Mouse (Mus musculus) gastrocnemius, adult 8-10 months (tissue): ENCODE measurements around the gene Ugt1a5. TPM values are rescaled to one million over a fixed set of nuclear protein-coding genes. Genes with fewer than 3 reads are reported as not detected.

Experiments used
- DNase-seq, 2 experiments: peaks; one replicate each; pipeline ENCODE4 v3.0.0; 2022; ENCODE audit warnings: low spot score in 2 of 2
- total RNA-seq, 4 experiments: library from RNA; stranded (reverse); gene quantifications; 2 replicates each; pipeline ENCODE4 v1.2.4; 2022

Ugt1a5 gene
- total RNA-seq, 4 experiments from 2014 or later: not detected

DNA sequence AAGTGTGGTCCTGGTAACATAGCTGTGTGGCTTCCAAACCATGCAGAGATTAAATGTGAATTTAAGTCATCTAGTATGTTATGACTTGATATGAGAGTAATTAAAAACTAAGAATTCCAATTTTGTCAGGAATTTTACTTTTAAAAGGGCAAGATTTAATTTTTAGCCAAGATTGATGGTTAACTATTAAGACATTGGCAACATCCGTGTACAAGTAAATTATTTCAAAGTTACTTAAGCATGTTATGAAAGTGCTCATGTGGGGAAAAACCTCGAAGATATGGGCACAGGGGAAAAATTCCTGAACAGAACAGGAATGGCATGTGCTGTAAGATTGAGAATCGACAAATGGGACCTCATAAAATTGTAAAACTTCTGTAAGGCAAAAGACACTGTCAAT lies 31.6 kb downstream of the Ugt1a5 start:
- DNase-seq: no peak

DNA sequence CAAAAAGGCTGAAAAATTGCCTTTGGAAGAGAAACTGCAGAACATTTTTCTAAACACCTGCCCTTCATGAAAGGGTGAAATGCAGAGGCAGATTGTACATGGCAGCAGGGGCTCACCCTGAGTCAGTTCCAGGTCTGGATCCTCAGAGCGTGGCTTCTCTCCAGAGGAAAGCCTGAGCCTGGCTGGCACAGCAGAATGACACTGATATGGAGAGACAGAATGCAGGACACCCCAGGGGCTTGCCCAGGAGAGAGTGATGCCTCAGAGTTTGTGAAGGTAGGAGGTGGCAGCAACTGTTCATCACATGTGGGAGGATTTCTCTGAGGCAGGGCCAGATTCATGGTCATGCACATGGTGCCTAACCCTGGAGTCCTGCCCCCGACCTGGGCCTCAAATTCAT lies 34.2 kb downstream of the Ugt1a5 start:
- DNase-seq: no peak

DNA sequence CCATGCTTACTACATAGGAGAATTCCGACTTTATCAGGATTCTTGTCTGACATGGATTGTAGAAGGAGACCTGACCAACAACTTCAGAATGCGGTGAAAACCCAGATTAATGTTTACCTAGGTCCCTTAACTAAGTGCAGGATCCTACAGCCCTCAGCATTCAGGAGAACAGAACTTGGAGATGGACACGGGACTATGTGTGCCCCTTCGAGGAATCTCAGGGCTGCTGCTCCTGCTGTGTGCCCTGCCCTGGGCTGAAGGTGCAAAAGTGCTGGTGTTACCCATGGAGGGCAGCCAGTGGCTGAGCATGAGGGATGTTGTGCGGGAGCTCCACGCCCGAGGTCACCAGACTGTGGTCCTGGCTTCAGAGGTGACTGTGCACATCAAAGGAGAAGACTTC lies 34.6 kb downstream of the Ugt1a5 start, which contains the start of gene Ugt1a2:
TSS of gene Ugt1a2 (plus strand) at position 146 of the 400 bp plus-strand sequence.
- DNase-seq: no peak

DNA sequence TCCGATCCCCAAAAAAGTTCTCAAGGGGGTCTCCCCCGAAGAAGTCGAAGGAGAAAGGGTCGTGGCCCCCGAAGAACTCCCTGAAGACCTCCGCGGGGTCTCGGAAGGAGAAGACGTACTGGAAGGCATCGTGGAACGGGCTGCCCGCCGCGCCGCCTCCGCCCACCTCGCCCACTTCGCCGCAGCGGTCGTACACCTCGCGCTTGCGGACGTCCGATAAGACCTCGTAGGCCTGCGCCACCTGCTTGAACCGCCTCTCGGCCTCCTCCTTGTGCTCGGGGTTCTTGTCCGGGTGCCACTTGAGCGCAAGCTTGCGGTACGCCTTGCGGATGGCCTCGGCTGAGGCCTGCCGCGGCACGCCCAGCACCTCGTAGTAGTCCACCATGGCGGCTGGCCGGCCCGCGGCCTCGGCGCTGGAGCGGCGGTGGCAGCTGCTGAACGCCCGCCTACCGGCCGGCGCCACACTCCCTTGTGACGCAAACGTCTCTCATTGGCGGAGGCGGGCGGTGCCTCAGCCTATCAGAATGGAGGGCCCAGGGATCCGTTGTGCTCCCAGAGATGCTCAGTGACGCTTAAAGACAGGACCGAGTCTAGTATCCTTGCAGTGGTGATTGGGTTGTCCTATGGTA lies 39.6 kb downstream of the Ugt1a5 start, which contains the start of gene Dnajb3:
TSS of gene Dnajb3 (minus strand) at position 489 of the 629 bp plus-strand sequence.
- DNase-seq: no peak

DNA sequence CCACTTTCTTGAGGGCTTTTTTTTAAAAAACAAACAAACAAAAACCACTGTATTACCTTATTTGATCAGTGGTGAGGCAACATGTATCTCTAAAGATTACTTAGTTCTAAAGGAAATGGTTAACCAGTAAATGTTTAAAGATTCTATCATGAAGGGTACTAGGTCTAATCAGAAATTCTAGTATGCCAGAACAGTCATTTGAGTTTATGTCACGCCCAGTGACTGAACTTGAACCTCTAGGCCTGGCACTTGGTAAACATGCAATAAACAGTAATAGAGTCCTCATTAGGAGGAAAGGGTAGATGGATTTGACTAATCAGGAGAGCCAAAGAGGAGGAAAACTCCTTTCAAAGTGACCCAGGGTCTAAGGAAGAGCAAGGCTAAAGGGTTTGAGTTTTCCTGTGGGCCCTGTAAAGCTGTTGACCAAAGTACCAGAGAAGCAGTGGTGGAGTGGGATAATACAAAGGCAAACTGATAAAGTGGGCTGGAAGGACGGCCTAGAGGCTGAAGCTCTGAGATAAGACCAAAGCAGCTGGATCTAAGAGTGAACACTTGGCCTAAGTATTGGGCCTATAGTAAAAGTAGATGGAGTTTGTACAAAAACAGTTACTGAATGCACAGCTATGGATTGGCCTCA lies 41.1 kb downstream of the Ugt1a5 start:
- no peak for DNase-seq

DNA sequence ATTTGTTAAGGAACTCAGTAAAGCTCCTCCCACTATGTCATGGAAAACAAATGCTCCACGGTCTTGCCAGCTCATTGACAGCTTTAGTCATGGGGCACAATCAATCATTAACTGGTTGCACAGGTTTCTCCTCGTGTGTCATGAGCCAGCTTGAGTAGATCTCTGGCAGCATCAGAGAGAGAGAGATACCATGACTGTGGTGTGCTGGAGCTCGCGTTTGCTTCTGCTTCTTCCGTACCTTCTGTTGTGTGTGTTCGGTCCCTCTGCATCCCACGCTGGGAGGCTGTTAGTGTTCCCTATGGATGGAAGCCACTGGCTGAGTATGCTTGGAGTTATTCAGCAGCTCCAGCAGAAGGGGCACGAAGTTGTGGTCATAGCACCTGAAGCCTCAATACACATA lies 46.0 kb downstream of the Ugt1a5 start, which contains the start of gene Ugt1a1:
TSS of gene Ugt1a1 (plus strand) at position 148 of the 400 bp plus-strand sequence.
- DNase-seq: no peak

DNA sequence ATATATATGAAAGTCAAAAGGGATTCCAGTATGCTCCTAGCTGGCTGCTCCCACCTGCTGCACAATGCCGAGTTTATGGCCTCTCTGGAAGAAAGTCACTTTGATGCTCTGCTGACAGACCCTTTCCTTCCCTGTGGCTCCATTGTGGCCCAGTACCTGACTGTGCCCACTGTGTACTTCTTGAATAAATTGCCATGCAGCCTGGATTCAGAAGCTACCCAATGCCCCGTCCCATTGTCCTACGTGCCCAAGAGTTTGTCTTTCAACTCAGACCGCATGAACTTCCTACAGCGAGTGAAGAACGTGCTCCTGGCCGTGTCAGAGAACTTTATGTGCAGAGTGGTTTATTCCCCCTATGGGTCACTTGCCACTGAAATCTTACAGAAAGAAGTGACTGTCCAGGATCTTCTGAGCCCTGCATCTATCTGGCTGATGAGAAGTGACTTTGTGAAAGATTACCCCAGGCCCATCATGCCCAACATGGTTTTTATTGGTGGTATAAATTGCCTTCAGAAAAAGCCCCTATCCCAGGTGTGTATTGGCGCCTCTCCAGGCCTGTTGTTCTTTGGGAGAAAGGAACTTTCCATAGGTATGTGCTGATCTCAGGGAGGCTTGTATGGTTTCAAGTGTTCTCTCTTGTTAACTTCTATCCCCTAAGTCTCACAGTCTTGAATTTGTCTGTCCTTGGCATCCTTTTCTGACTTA lies 46.7 kb downstream of the Ugt1a5 start:
- peak in 1 of 2 experiments; percentile 11 for DNase-seq

DNA sequence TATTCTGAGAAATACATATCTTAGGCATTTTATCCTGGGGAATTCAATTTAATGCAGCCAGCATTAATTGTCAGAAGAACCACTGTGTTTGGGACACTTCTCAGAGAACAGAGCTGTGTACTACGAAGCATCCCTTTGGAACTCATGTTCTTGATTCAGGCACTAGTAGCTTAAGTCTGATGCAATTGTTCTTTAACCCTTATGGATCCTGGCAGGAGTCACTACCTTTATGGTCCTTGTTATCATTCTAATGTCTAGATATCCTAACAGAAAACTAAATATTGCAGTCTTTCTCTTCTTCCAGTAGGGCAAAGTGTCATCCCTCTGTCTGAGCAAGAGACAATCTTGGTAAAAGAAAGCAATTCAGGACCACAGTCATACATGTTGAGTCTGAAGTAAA lies 47.2 kb downstream of the Ugt1a5 start:
- DNase-seq: no peak

DNA sequence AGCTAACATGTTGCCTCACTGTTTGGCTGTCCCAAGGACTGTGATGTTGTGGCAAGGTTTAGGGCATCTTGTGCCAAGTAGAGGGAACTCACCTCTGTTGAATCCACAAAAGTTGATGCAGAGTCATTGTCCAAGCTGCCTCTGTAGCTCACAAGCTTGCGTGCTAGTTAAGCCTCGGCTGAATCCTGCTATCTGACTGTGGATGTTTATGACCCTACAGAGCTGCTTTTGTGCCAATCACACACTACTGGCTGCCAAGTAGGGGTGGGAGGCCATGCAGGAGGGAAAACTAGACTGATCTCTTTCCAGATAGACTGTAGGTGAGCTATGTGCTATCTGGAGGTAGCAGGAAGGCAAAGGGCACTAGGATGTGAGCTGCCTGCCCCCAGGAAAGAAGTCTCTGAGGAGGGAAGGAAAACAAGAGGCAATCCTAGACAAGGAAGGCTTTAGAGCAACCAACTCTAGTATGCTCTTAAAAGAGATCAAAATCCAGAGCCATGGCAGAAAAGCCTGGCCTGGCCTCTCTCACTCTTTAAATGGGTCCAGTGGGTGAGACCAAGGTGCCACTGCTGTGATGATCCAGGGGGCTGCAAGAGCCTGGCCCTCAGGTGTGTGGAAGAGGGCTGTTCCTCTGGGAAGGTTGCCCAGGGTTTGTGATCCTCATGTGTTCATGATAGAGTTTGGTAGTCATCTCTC lies 48.1 kb downstream of the Ugt1a5 start:
- peak in 1 of 2 experiments; percentile 7 for DNase-seq

DNA sequence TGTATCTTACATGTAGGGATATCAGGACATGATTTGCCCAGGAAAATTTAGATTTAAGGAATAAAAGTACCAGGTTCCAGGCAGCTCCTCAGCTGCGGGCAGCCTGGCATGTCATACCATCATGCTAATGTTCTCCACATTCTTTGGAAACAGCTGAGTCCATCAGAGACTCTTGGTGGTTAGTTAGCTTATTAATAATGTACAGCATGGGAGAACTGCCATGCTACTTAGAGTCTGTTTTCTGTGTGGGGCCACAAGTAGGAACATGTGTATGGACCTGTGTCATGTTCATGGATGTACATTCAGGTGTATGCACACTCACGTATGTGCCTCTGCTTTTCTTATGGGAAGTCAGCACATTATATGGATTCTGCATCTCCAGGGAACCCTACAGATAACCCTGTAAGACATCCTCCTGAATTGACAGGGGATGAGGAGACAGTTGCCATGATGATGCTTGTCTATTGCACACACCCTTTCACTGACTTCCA lies 48.7 kb downstream of the Ugt1a5 start:
- no peak for DNase-seq

DNA sequence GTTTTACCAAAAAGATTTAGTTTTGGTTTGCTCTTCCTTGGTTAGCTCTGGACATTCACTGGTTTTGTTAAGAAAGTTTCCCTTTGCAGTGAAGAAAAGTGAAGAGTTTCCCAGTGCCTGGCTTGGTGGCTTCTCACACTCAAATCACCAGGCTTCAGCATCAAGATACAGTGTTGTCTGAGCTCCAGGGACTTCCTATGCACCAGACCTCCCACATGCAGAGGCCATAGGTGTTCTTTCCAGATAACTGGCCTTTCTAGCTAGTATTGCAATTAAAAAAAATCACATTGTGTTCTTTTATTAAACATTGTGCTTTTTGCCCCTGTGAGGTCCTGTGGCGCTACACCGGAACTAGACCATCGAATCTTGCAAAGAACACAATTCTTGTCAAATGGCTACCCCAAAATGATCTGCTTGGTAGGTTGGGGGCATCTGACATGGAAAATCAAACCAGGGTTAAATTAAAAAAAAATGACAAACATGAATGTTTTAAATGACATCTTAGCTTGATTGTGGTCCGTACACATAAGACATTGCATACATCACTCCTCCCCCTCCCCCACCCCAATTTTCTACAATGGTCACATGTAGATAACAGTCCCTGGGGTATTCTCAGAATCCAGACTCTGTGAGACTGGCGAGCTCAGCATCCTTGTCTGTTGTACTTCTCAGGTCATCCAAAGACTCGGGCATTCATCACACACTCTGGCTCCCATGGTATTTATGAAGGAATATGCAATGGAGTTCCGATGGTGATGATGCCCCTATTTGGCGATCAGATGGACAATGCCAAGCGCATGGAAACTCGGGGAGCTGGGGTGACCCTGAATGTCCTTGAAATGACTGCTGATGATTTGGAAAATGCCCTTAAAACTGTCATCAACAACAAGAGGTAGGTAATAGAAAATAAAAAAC lies 49.9 kb downstream of the Ugt1a5 start:
- DNase-seq: no peak

DNA sequence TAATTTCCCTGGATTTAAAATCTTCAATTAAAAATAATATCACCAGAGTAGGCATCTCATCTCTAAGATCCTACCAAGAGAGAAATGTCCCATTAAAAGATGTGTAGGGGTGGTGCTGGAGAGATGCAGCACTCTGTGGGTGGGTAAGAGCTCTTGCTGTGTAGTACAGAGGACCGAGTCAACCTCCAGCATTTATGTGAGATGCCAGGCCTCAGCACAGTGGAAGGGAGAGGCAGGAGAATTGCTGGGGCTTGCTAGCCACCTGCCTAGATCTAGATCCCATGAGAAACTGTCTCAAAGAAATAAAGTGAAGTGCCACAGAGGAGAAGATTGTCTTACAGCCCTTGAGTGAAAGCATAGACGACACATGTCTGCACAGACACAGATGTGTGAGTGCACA lies 50.7 kb downstream of the Ugt1a5 start:
- no peak for DNase-seq

DNA sequence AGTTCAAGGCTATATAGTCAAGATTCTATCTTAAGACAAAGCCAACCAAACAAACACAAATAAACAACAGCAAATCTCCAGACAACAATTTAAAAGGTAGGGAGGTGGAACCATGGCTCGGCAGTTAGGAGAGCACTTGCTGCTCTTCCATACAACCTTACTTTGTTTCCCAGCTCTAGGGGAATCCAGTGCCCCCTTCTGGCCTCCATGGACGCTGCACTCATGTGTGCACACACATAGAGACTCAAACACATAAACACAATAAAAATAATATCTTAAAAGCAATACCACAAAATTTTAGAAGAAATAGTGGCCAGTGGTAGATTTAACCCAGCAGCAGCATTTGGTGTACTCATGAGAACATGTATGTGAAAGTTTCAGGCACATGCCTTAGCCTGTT lies 51.3 kb downstream of the Ugt1a5 start:
- no peak for DNase-seq

DNA sequence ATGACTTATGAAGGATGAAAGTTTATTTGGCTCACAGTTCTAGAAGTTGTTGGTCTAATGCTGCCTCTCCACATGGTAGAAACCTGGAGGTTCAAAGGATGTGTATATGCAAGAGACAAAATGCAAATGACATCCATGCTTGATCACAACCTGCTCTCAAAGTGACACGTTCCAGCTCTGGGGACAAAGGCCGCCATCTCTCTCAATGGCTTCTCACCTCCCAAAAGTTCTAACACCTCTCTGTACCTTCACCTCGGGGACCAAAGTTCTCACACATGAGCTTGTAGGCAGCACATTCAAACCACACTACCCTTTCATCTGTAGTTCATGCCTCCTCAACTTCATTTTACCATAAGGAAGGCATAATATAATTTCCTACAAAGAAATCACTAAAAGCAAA lies 51.8 kb downstream of the Ugt1a5 start:
- DNase-seq: no peak

DNA sequence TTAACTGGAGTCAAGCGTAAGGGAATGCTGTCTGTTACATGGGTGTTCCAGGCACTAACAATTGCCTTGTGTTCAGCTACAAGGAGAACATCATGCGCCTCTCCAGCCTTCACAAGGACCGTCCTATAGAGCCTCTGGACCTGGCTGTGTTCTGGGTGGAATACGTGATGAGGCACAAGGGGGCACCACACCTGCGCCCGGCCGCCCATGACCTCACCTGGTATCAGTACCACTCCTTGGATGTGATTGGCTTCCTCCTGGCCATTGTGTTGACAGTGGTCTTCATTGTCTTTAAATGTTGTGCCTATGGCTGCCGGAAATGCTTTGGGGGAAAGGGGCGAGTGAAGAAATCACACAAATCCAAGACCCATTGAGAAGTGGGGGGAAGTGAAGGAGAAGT lies 52.2 kb downstream of the Ugt1a5 start:
- peak in 1 of 2 experiments; percentile 14 for DNase-seq

DNA sequence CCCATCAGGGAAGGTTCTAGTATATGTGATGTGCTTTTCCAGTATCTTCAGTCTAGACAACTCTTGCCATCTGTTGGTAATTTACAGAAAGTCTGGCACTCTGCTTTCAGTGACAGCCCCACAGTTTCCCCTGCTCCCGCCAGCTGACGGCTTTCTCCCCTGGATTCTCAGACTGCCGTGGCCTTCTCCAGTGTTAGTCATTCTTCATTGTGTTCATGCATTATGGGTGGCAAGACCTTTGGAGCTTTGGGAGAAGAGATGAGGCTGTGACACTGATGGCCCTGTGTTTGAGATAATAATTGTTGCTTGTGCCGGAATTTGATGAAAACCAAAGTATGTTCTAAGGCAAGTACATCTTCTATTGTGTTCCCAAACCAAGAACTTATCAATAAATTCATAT lies 52.8 kb downstream of the Ugt1a5 start:
- no peak for DNase-seq

DNA sequence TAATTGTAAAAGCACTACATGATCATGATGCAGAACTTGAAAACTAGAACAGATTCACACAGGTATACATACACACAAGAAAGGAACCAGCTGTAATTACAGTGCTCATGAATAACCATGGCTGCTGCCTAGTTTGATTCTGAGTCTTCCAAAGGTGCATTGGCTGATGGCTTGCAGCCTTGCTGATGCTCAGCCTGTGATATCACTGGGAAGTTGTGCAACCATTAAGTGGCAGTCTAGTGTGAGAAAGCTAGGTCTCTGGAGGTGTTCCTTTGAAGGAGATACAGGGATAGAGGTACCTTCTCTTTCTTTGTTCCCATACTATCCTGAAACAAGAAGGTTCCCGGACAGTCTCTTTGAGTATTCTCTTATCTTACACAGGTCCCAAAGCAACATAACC lies 53.2 kb downstream of the Ugt1a5 start:
- no peak for DNase-seq

DNA sequence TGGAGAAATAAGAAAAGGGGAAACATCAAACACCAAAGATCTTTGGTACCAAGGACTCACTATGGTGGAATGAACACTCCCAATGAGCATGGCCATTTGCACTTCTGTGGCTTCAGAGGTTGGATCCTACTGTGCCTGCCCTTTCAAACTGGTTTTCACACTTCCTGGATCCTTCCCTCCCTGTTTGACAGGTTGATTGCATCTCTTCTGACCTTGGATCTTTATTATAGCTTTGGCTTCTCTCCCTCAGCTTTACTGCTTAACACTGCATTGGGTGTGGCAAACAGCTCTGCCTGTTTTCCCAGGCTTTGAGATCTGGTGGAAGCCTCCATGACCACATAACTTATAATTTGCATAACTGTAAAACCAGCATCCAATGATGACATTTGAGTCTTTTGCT lies 54.5 kb downstream of the Ugt1a5 start:
- DNase-seq: no peak

DNA sequence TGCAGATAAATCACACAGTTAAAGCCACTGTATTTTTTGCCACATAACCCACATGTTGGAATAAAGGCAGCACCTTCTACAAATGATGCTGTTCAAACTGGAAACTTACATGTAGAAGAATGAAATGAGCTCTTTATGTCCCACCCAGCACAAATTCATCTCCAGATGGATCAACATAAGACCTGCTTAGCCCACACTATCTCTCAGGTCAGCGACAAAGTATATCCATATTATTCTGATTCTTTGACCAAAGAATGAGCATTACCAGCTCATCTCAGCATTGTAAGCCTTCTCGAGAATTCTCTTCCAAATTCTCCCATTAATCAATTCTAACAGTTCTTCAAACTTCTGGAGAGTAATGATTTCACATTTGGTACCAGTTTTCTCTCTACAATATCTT lies 56.4 kb downstream of the Ugt1a5 start:
- no peak for DNase-seq

DNA sequence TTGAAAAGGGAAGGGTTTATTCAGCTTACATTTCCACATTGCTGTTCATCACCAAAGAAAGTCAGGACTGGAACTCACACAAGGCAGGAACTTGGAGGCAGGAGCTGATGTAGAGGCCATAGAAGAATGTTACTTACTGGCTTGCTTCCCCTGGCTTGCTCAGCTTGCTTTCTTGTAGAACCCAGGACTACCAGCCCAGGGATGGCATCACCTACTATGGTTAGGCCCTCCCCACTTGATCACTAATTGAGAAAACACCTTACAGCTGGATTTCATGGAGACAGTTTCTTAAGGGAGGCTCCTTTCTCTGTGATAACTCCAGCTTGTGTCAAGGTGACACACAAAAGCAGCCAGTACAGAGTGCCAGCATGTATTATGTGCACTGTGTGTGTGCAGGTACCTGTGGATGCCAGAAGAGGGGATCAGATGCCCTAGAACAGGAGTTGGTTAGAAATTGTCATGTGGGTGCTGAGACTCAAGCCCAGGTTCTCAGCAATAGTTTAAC lies 57.3 kb downstream of the Ugt1a5 start:
- peak in 1 of 2 experiments; percentile 6 for DNase-seq
